Mouse (Mus musculus): Measurements from ENCODE around the gene Lypd4. TPM values are rescaled to one million over a fixed set of nuclear protein-coding genes. Genes with fewer than 3 reads are reported as not detected.
A peak's percentile ranks its signal among the peaks of the same experiment; 100 is the strongest.

The Lypd4 gene
- total RNA-seq, 2 experiments from 2014 or later, result not detected

GRCm38 (mm10) chr7:24889431-24890220 lies 19.9 kb upstream of the Lypd4 start:
- no peak for DNase-seq (ENCODE audit: low spot score in 2 of 2)

- DNase-seq (ENCODE audit: low spot score in 2 of 2), result no peak
Observed at GRCm38 (mm10) chr7:24887096-24887495, 17.4 kb upstream of the Lypd4 start.

GRCm38 (mm10) chr7:24886308-24886633 lies 16.5 kb upstream of the Lypd4 start:
- no peak for DNase-seq (ENCODE audit: low spot score in 2 of 2)

GRCm38 (mm10) chr7:24885468-24886307 lies 15.9 kb upstream of the Lypd4 start:
- DNase-seq (ENCODE audit: low spot score in 2 of 2), result no peak

- peak in 1 of 2 experiments; percentile 28 for DNase-seq (ENCODE audit: low spot score in 2 of 2)
Observed at GRCm38 (mm10) chr7:24884693-24885291, 15.1 kb upstream of the Lypd4 start.

- DNase-seq (ENCODE audit: low spot score in 2 of 2), result peak; percentile 97 to 98
Observed at GRCm38 (mm10) chr7:24883896-24884692, 14.4 kb upstream of the Lypd4 start, which contains the start of gene Rps19. TSS of gene Rps19 (plus strand) at chr7:24884371.

- no peak for DNase-seq (ENCODE audit: low spot score in 2 of 2)
Observed at GRCm38 (mm10) chr7:24882416-24883199, 12.9 kb upstream of the Lypd4 start.

- no peak for DNase-seq (ENCODE audit: low spot score in 2 of 2)
Observed at GRCm38 (mm10) chr7:24879620-24880019, 9.9 kb upstream of the Lypd4 start.

- DNase-seq (ENCODE audit: low spot score in 2 of 2), result no peak
Observed at GRCm38 (mm10) chr7:24877588-24877987, 7.8 kb upstream of the Lypd4 start.

GRCm38 (mm10) chr7:24869080-24869479 lies 661 bp downstream of the Lypd4 start:
- DNase-seq (ENCODE audit: low spot score in 2 of 2), result no peak

- no peak for DNase-seq (ENCODE audit: low spot score in 2 of 2)
Observed at GRCm38 (mm10) chr7:24864156-24864555, 5.6 kb downstream of the Lypd4 start.

- no peak for DNase-seq (ENCODE audit: low spot score in 2 of 2)
Observed at GRCm38 (mm10) chr7:24862853-24863252, 6.9 kb downstream of the Lypd4 start.

GRCm38 (mm10) chr7:24861913-24862312 lies 7.8 kb downstream of the Lypd4 start, which contains the start of gene Gm9844:
TSS of gene Gm9844 (plus strand) at chr7:24862213.
- DNase-seq (ENCODE audit: low spot score in 2 of 2), result no peak

- DNase-seq (ENCODE audit: low spot score in 2 of 2), result no peak
Observed at GRCm38 (mm10) chr7:24859234-24859633, 10.5 kb downstream of the Lypd4 start.

- DNase-seq (ENCODE audit: low spot score in 2 of 2), result no peak
Observed at GRCm38 (mm10) chr7:24856460-24857120, 13.2 kb downstream of the Lypd4 start.

- no peak for DNase-seq (ENCODE audit: low spot score in 2 of 2)
Observed at GRCm38 (mm10) chr7:24853695-24854094, 16.0 kb downstream of the Lypd4 start.

GRCm38 (mm10) chr7:24853233-24853563 lies 16.5 kb downstream of the Lypd4 start:
- DNase-seq (ENCODE audit: low spot score in 2 of 2), result no peak

GRCm38 (mm10) chr7:24852557-24853232 lies 17.0 kb downstream of the Lypd4 start:
- no peak for DNase-seq (ENCODE audit: low spot score in 2 of 2)

Measured in layer of hippocampus, adult 18-20 months (tissue).